Mouse (Mus musculus) granulocyte monocyte progenitor cell, adult 5-6 weeks (primary cell): ENCODE measurements around the gene 9430097D07Rik. TPM values are rescaled to one million over a fixed set of nuclear protein-coding genes. Genes with fewer than 3 reads are reported as not detected.

Experiments used
- ATAC-seq: replicated peaks from 2 replicates; pipeline ENCODE4 v1.8.0; 2016; ENCODE audit warnings: mild to moderate bottlenecking, moderate TSS enrichment, inconsistent platforms; ENCODE audit not compliant: poor library complexity, severe bottlenecking
- total RNA-seq, 2 experiments: library from RNA; stranded (forward) in 1 of 2; stranded (reverse) in 1 of 2; fragments of 200-712, 200-1000 nt in 1 of 2; fragments of >200 nt in 1 of 2; fragmentation: Nextera tagmentation in 1 of 2; gene quantifications; 2 replicates each; pipeline ENCODE4 v1.2.3; 2014 to 2017

Gene 9430097D07Rik
- total RNA-seq, 2 experiments from 2014 or later = not detected

DNA sequence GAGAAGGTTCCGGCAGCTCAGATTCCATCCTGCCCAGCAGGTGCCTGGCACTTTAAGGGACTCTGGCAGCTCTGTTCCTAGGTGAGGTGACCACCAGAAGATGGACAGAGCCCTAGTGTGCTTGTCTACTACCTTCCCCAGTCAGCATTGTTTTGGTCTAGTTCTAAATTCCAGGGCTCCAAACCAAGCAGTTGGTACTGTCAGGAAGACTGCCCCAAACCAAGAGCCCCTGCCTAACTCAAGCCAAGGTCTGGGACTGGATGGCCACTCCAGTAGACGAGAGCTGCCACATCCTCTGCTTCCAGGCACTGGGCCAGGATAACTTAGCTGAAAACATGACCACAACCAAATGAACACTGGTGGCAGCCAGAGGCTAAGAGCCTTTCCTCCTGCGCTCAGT, 6.5 kb downstream of the 9430097D07Rik start:
- ATAC-seq = no peak

DNA sequence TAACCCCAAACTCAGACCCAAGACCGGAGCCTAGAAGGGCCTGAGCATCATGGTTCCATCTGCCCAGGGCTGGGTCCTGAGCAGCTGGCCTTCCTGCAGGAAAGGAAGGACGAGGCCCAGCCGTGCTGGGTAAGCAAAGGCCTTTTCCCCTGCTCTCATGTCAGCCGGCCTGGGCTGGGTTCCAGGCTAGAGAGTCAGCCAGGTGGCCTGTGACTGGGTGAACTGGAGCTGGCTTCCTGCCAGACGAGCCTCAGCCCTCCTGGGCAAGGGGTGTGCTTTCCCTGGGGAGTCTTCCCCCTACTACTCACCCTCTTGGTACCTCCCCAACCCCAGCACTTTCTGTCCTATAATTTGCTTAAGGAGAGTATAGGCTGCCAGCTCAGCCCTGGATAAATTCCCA, 7.3 kb downstream of the 9430097D07Rik start:
- no peak for ATAC-seq

DNA sequence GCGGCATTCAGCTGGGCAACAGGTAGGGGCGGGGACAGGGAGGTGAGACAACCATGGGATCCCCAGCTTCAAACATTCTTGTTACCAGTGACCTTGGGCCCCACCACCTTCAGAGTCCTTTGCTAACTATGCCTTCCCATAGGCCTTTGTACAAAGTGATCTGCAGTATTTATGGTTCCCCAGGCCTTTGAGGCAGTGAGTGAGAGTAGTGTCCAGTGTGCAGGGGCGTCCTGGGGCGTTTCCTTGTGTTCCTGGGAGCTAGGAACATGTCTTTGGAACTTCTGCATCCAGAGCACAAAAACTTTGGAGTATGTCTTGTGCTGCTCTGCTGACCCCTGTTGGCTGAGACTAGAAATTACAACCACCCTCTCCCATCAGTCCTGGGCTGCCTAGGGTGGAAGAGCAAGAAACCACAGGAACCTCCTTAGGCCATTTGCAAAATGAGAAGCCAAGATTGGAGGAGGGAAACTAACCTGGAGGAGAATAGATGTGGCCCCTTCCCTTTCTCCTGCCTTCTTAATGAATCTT, 8.9 kb downstream of the 9430097D07Rik start:
- ATAC-seq = peak; percentile 74

DNA sequence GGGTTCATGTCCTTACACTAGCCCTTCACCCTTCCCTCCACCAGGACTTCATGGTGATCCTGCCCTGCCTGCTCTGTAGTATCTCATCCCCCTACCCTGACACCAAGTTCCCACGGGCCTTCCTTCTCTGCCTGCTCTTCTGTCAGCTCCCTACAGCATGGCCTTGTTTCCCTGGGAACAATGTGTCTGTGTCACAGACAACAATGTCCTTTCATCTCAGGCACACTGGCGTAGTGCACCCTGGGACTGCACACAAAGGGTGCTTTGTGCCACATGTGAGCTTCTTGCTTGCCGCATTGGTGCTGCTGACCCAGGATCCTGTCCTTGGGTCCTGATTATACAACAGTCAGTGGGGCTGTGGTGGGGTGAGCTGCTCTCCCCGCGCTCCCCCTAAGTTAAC, 15.9 kb downstream of the 9430097D07Rik start:
- ATAC-seq = no peak

DNA sequence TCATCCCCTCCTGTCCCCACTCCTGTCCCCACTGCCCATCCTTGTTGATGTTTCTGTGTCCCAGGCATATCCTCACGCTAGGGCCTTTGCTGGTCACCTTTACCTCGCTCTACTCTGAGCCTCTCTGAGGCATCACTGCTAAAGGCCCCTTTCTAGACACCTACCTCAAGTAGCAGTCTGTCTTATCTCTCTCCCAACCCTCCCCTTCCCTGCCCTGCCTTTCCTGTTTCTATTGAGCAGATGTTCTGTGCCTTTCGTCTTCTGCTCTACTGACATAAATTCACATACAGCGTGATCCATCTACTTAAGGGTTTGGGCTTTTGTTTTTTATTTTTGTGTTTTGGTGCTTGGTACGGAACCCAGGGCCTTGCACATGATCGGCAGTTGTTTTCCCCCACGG, 19.5 kb downstream of the 9430097D07Rik start:
- no peak for ATAC-seq

- no peak for ATAC-seq
Observed at GRCm38 (mm10) chr2:32555484-32555883, 20.0 kb downstream of the 9430097D07Rik start.

- no peak for ATAC-seq
Observed at GRCm38 (mm10) chr2:32553592-32554148, 21.8 kb downstream of the 9430097D07Rik start.

GRCm38 (mm10) chr2:32551236-32551635, 24.2 kb downstream of the 9430097D07Rik start:
- ATAC-seq = no peak

GRCm38 (mm10) chr2:32549764-32550163, 25.7 kb downstream of the 9430097D07Rik start:
- ATAC-seq = peak; percentile 54

DNA sequence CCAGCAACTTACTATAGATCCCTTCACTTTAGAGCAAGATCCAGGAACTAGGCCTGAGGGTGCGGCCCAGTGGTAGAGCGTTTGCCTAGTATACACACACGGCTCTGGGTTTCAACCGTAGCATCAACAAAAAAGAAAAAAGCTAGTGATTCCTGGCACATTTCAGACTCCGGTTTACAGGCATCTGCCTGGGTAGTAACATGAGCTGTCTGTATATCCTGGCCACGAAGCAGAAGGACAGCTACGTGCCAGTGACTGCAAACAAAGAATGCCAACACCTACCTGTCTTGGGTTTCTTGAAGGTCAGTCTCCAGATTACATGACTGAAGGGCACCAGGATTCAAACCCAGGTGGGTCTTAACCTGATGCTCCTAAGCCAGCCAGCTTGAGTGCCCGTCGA, 26.3 kb downstream of the 9430097D07Rik start:
- no peak for ATAC-seq

DNA sequence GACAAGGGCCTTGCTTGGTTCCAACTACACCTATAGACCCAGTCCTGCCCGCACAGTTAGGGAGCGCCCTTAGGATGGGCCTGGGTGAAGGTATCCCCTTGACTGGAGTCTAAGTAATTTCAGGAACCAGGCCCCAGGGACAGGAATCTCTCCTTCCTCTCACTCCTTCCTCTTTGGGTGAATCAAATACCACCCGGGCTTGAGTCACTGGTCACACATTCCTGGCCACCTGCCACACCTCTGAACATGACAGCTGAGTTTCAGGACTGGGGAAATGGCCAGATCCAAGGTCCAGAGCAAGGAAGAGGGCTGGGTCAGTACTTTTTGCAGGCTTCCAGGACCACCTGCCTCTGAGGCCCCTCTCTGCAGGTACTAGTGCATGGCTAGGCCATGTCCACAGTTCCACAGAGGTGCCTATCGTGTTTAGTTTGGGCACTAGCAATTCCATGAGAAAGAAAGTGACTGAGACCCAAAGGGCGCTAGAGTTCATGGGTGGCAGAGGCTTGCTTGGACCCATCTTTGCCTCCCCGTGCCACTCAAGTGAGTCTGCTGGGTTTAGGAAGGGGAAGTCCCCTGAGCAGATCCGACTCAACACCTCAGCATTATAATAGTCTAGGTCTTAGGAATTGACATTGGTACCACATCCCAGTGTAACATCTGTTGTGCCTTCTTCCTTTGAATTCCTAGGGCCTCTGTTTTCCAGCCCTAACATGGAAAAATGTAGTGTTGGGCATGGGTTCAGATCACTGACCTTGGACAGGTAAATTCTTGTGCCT, 27.3 kb downstream of the 9430097D07Rik start:
- peak; percentile 75 for ATAC-seq

GRCm38 (mm10) chr2:32547380-32547779, 28.1 kb downstream of the 9430097D07Rik start:
- no peak for ATAC-seq

GRCm38 (mm10) chr2:32546951-32547350, 28.5 kb downstream of the 9430097D07Rik start:
- ATAC-seq = no peak

GRCm38 (mm10) chr2:32543031-32543449, 32.4 kb downstream of the 9430097D07Rik start:
- no peak for ATAC-seq

DNA sequence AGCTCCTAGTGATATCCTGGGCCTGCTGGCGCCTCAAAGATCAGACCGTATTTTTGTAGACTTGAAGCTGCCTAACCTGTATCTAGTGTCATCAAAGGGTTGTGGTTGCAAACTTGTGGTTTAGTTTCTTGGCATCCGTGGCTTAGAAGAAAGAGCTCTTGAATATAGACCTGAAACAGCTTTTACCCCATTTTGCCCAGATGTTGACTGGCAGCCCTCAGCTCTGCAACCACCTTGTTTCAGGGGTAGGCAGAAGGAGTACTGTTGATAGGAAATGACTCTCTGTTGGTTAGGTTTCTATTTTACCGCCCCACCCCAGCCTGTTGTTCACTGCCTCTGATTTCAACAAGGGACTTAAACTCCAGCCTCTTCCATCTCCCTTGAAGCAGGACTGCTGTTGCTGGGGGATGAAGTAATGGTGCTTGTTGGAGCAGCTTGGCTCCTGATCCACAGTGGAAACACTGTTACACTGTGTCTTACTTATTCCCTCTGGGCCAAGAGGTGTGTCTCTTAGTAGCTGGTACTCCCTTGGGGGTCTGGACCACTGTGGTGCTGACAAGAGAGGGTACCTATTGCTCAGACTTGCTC, 33.4 kb downstream of the 9430097D07Rik start:
- no peak for ATAC-seq

- no peak for ATAC-seq
Observed at GRCm38 (mm10) chr2:32541333-32541908, 34.1 kb downstream of the 9430097D07Rik start.

DNA sequence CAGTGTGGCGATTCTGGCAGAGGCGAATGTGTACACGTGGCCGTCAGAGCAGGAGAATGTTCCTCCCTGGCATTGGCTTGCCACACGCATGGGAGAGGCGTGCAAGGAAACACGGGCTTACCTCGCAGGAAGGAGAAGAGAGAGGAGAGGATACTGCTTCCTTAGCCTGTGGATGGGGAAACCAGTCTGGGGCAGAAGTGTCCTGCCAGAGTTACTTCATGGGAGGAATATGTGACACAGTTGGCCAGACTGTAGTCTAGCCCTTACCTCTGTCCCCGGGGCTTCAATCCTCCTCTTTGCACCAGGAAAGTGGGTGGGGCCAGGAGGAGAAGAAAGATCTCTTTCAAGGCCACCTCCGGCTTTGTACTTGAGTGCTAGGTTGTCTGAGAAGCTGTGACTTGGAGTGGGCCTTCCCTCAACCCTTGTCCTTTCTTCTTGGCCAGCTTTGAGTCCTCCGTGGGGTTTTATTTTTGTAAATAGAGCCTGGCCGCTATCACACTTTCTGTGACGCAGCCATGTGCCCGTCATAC, 36.0 kb downstream of the 9430097D07Rik start:
- no peak for ATAC-seq

GRCm38 (mm10) chr2:32538461-32538860, 37.0 kb downstream of the 9430097D07Rik start:
- no peak for ATAC-seq

- ATAC-seq = no peak
Observed at GRCm38 (mm10) chr2:32537941-32538340, 37.5 kb downstream of the 9430097D07Rik start.

DNA sequence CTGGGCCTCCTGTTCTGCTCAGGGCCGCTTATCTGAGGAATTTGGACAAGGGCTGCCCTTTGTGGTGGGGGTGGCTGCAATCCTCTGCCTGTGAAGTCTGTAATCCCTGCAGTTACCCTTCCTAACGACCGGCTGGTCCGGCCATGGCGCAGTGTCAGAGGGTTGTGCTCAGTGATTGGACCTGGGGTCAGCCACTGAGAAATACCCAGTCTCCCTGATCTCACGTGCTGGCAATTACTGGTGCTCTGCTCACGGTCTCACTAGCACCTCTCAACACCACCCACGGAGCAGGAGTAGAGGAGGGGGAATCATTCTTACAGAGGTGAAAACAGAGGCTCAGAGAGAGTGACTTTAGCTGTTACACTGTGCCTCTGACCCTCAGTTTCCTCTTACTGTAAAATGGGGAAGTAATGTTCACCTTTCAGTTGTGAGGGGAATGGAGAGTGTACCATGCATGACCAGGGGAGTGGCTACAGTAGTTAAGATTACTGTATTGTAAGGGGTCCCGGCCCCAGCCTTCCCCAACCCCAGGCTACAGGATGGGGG, 38.1 kb downstream of the 9430097D07Rik start:
- ATAC-seq = no peak
